Mouse (Mus musculus) liver, adult 2 months (tissue): ENCODE measurements around the gene Eif2s1. TPM values are rescaled to one million over a fixed set of nuclear protein-coding genes. Genes with fewer than 3 reads are reported as not detected.

Source experiments
- DNase-seq: peaks from one replicate; pipeline ENCODE4 v3.0.0-alpha.2; 2011; ENCODE audit warnings: low read depth, low spot score; ENCODE audit errors: extremely low read depth
- H3K27ac ChIP-seq: fragments of 200-500 bp; replicated peaks from 2 replicates; pipeline ENCODE4 v1.5.1; 2012; ENCODE audit warnings: low read depth, mild to moderate bottlenecking, control low read depth, inconsistent platforms, low read length; ENCODE audit not compliant: insufficient read depth
- H3K27me3 ChIP-seq: fragments of 200-500 bp; 2 replicates; pipeline ENCODE4 v1.6.1; 2012; ENCODE audit warnings: mild to moderate bottlenecking, moderate library complexity, low read length, inconsistent platforms; ENCODE audit not compliant: control insufficient read depth, insufficient read depth
- H3K36me3 ChIP-seq: fragments of 200-500 bp; 2 replicates; pipeline ENCODE4 v1.6.1; 2012; ENCODE audit warnings: low read length, inconsistent platforms; ENCODE audit not compliant: control insufficient read depth, insufficient read depth
- H3K4me1 ChIP-seq: fragments of 200-500 bp; 2 replicates; pipeline ENCODE4 v1.6.1; 2011; ENCODE audit warnings: low read length; ENCODE audit not compliant: control insufficient read depth, insufficient read depth
- H3K4me3 ChIP-seq: fragments of 200-500 bp; 2 replicates; pipeline ENCODE4 v1.5.1; 2011; ENCODE audit warnings: low read depth, mild to moderate bottlenecking, control low read depth, low read length, moderate library complexity; ENCODE audit not compliant: insufficient read depth
- H3K79me2 ChIP-seq: fragments of 200-500 bp; 2 replicates; pipeline ENCODE4 v1.6.1; 2012; ENCODE audit warnings: inconsistent platforms, mild to moderate bottlenecking, low read length, moderate library complexity; ENCODE audit not compliant: control insufficient read depth, insufficient read depth
- H3K9ac ChIP-seq: fragments of 200-500 bp; 2 replicates; pipeline ENCODE4 v1.6.1; 2012; ENCODE audit warnings: low read depth, mild to moderate bottlenecking, control low read depth, inconsistent platforms, low read length
- CTCF ChIP-seq: fragments of 200-500 bp; IDR thresholded peaks from 2 replicates; pipeline ENCODE4 v1.5.1; 2011; ENCODE audit warnings: low read depth, low read length, control low read depth
- POLR2A ChIP-seq: fragments of 200-500 bp; IDR thresholded peaks from 2 replicates; pipeline ENCODE4 v1.6.1; 2011; ENCODE audit warnings: low read length, control low read depth; ENCODE audit not compliant: insufficient read depth; ENCODE audit errors: extremely low read depth
- WGBS: fragments of 180-500 bp; shearing (Covaris S2); methylation state at CpG from one replicate; pipeline ENCODE4 v1.1.7; 2018; 5-methylcytosine and 5-hydroxymethylcytosine counted together
- polyA plus RNA-seq: library from polyadenylated mRNA; depleted of rRNA; stranded (reverse); fragments of >200 nt; gene quantifications from 2 replicates; pipeline ENCODE4 v1.2.3, GENCODE M21; 2012; rRNA removed
- total RNA-seq: library from RNA; depleted of rRNA; stranded (reverse); fragments of >200 nt; gene quantifications from 2 replicates; pipeline ENCODE4 v1.2.3, GENCODE M21; 2014; rRNA removed

Eif2s1 gene
- total and polyA plus RNA-seq, 2 experiments = 8.3 to 38.8 TPM

DNA sequence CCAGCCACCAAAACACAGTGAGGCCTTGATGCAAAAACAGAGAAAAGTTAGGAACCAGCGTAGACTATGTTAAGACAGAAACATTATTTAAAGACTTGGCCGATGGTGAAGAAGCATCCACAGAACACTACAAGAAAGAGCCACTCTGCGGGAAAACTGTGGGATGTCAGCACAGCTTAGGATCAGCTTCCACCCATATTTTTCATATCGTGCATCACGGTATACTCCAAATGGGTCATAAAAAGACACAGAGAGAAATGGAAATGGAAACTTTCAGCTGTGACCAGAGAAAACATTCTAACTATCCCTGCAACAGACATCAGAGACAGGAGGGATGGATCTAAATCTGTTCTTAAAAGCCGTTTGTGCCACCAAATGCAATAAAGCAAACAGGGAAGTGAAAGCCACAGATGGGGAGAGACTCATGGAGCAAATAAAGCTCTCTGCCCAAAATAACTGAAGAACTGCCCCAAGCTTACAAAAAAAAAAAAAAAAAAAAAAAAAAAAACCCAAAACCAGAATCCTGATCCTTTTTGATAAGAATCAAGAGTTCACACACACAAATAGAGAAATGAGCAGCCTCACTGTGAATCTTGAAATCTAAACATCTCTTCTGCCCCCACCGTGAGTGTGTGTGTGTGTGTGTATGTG, 62.0 kb downstream of the Eif2s1 start:
- Histone ChIP-seq H3K79me2 (no peaks in the 10 kb centered on the region), H3K9ac (no peak overlapping the region), H3K4me1 (peaks cover 1% of the 10 kb centered on the region; the same call in 1 of the 2 replicates), H3K27ac (no peak overlapping the region), H3K27me3 (no peaks in the 10 kb centered on the region), H3K36me3 (no peaks in the 10 kb centered on the region), H3K4me3 (no peak overlapping the region)
- WGBS = 86% methylated on average over 7 of the region's 7 CpGs
- TF ChIP-seq POLR2A (no peak), CTCF (no peak)
- DNase-seq = no peak

DNA sequence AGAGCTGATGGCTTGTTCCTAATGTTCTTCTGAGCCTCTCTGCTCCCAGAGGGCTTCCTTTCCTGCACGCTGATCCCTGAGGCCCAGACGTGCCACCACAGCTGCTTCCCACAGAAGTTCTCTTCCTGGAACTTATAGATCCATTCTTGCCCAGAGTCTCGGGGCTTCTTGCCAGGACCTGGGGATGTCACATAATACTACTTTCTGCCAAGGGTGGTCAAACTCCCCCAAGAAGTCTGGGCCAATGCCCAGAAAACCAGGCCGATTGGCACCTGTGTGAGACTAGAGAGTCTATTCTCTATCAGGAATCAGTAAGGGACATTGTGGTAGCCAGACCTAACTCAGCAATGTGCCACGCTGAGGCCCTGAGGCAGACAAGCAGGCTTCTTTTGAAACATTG, 65.7 kb downstream of the Eif2s1 start:
- 89% methylated on average over 5 of the region's 5 CpGs for WGBS
- Histone ChIP-seq H3K27ac (no peak overlapping the region), H3K79me2 (no peaks in the 10 kb centered on the region), H3K9ac (no peak overlapping the region), H3K4me1 (no peaks in the 10 kb centered on the region; the same call in 1 of the 2 replicates), H3K4me3 (no peak overlapping the region), H3K36me3 (no peaks in the 10 kb centered on the region), H3K27me3 (no peaks in the 10 kb centered on the region)
- DNase-seq = no peak
- TF ChIP-seq CTCF = no peak
- TF ChIP-seq POLR2A = no peak

GRCm38 (mm10) chr12:78929900-78930299, 68.3 kb downstream of the Eif2s1 start:
- Histone ChIP-seq H3K4me3 (no peak overlapping the region), H3K79me2 (no peaks in the 10 kb centered on the region), H3K27me3 (no peaks in the 10 kb centered on the region), H3K36me3 (no peaks in the 10 kb centered on the region), H3K27ac (no peak overlapping the region), H3K9ac (no peak overlapping the region), H3K4me1 (no peaks in the 10 kb centered on the region; the same call in 1 of the 2 replicates)
- WGBS = 96% methylated on average over 1 of the region's 1 CpGs
- DNase-seq = no peak
- TF ChIP-seq POLR2A (no peak), CTCF (no peak)

DNA sequence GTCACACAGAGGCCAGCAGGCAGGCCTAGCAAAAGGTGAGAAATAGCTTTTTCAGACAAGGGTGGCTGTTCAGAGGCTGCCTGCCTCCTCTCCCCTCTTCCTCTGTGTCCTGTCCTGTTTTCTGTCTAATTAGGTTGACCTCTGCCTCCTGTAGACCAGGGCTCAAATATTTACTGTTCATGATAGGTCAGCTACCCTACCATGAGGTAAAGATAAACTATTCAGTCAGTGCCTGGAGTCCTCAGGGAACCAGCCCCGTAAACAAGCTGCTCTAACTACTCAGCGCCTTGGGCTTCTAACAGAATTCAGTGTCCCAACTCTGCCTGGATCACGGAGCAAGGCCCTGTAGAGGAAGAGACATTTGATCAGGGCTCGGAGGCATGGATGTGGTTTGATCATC, 74.9 kb downstream of the Eif2s1 start:
- no peak overlapping the region for H3K4me3 ChIP-seq
- H3K9ac ChIP-seq = no peak overlapping the region
- 27% methylated on average over 4 of the region's 4 CpGs for WGBS
- no peak overlapping the region for H3K27ac ChIP-seq
- TF ChIP-seq POLR2A = no peak
- TF ChIP-seq CTCF = no peak
- H3K27me3 ChIP-seq = no peaks in the 10 kb centered on the region
- peak; percentile 14 for DNase-seq
- peaks cover 3% of the 10 kb centered on the region; the same call in 1 of the 2 replicates for H3K4me1 ChIP-seq
- H3K79me2 ChIP-seq = no peaks in the 10 kb centered on the region
- no peaks in the 10 kb centered on the region for H3K36me3 ChIP-seq

Other genes with a start within 250 kb of the Eif2s1 start
- gene Fam71d, start 170.3 kb upstream of the Eif2s1 start, total RNA-seq = not detected in 2 replicates
- gene Fam71d, start 170.3 kb upstream of the Eif2s1 start, polyA plus RNA-seq = not detected in 2 replicates
- gene Mpp5, start 112.9 kb upstream of the Eif2s1 start, total RNA-seq = 12.1 and 17.0 TPM in 2 replicates
- gene Mpp5, start 112.9 kb upstream of the Eif2s1 start, polyA plus RNA-seq = 0.84 and 0.95 TPM in 2 replicates
- gene Atp6v1d, start 181 bp upstream of the Eif2s1 start, total RNA-seq = 19.1 and 19.8 TPM in 2 replicates
- gene Atp6v1d, start 181 bp upstream of the Eif2s1 start, polyA plus RNA-seq = 8.4 and 9.3 TPM in 2 replicates
- 1.9 and 2.4 TPM in 2 replicates for gene Plek2, start 45.1 kb downstream of the Eif2s1 start, total RNA-seq
- 0.22 and 0.39 TPM in 2 replicates for gene Plek2, start 45.1 kb downstream of the Eif2s1 start, polyA plus RNA-seq
- gene Tmem229b, start 145.8 kb downstream of the Eif2s1 start, total RNA-seq = 1.4 and 2.5 TPM in 2 replicates
- gene Tmem229b, start 145.8 kb downstream of the Eif2s1 start, polyA plus RNA-seq = 1.4 and 1.6 TPM in 2 replicates
- 0.09 and 0.13 TPM in 2 replicates for gene Plekhh1, start 167.3 kb downstream of the Eif2s1 start, total RNA-seq
- 0.16 and 0.27 TPM in 2 replicates for gene Plekhh1, start 167.3 kb downstream of the Eif2s1 start, polyA plus RNA-seq
- gene Pigh, start 227.8 kb downstream of the Eif2s1 start, total RNA-seq = 6.0 and 6.4 TPM in 2 replicates
- gene Pigh, start 227.8 kb downstream of the Eif2s1 start, polyA plus RNA-seq = 4.4 and 4.6 TPM in 2 replicates